Mouse (Mus musculus): ENCODE measurements around the gene Kif18a. TPM values are rescaled to one million over a fixed set of nuclear protein-coding genes. Genes with fewer than 3 reads are reported as not detected.

The Kif18a gene
- 60.7 TPM for polyA plus RNA-seq (2014; fragmentation: Illumina TruSeq; extraction: RNeasy Lipid Tissue Mini Kit (QIAGEN cat#74804); ENCODE audit: low read depth, low replicate concordance)

DNA sequence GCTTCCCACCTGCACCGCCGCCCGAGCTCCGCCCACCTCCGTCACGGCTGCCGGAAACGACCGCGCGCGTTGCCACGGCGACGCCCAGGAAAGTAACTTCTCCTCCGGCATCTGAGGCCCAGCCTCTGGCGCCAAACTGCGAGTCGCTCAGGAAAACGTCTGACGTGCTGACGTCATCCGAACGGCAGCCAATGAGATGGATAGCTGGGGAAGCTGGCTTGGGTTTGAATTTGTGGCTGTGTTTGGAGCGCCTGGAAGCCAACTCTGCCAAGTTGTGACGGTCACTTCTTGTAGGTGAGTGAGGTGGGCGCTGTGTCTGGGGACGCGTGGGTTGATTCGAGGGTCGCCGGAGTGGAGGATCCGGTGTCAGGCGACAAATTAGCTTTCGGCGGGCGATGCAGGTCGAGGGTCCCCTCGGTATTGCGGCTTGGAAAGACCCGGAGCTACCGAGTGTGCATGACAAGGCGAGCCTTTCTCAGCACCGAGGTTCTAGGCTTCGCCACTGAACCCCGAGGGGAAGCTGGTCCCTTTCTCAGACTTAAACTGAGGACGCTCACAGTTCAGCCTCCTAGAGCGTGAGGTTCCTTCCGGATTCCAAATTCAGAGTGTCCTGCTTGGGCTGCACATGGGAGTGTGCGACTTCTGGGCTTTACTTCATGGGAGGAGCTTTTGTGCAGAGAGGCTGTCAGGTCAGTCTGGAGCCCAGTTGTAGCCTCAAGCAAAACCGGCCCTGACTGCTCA lies at the start of gene Kif18a, which contains the start of gene Mettl15:
Gene Kif18a, plus strand, starts transcription at position 139 of the 741 bp plus-strand sequence.
Gene Mettl15, minus strand, starts transcription at position 149 of the 741 bp plus-strand sequence.

Other genes starting within 250 kb of the Kif18a start
- gene Mettl15, start within 50 bp of the Kif18a start, polyA plus RNA-seq (2014; fragmentation: Illumina TruSeq; extraction: RNeasy Lipid Tissue Mini Kit (QIAGEN cat#74804); ENCODE audit: low read depth, low replicate concordance) = 5.5 TPM

All from testis, adult 10 weeks (tissue).